In the genomic region with DNA sequence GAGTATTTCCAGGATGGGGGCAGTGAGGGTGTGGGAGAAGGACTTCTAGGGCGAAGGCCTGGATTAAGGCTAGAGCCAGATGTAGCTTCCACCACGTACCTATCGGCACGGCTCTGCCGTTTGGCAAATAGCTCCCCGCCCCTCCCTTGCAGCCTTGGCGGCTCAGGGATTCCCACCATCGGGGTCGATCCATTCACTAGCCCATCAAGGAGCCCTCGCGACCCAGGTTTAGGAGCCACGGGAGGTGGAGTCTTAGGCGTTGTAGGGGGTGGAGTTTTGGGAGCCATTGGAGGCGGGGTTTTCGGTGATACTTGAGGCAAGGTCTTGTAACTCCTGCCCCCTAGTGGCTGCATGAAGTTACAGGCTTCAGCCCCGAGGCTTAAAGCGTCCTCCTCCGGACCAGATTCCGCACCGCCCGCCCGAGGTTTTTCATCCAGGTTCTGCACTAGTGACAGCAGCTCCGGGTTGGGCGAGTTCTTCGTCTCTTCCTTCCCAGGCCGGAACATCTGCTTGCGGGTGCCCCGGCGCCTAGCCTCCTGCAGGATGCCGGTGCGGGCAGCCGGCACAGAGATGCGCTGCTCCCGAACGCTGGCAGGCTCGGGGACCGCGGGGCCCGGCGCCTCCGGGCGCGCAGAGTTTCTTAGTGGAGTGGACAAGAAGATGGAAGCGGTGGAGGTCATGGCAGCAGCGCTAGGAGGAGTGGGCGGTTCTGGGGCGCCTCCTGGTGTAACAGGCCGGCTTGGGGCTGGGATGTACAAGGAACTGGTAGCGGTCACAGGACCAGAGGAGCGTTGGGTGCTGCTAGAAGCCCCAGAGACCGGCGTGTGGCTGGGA, we compare ENCODE assay signal across 8 mouse cellular contexts. TPM values are rescaled to one million over a fixed set of nuclear protein-coding genes. Genes with fewer than 3 reads are reported as not detected.
DNase-seq lines count a peak whose midpoint lies in the region; ATAC-seq and TF ChIP-seq lines count a peak whose summit lies in the region.

No protein-coding gene starts in this region.

- in situ Hi-C loops in Patski (cut with MboI; ENCODE audit: low pct_unique_long_range_greater_than_20kb), result no loop called here

- peak overlapping the region; percentile 89 for H3K4me2 ChIP-seq in hindbrain, embryonic 14.5 days (replicated peaks)

- H3K9me3 ChIP-seq in hindbrain, embryonic 14.5 days (ENCODE audit: control insufficient read depth, low read length), result no peaks in the 10 kb centered on the region

- no peaks in the 10 kb centered on the region for H3K27me3 ChIP-seq in Patski
- H3K27me3 ChIP-seq in hindbrain, embryonic 14.5 days (ENCODE audit: control insufficient read depth, insufficient read depth, low read length), result peaks cover 9% of the 10 kb centered on the region; the same call in 1 of the 2 replicates

- DNase-seq in Patski (ENCODE audit: low read depth, low spot score), result peak; percentile 69
- peak; percentile 97 for DNase-seq in cerebellum, postnatal 14 days
- peak; percentile 90 to 93 for DNase-seq in frontal cortex, postnatal 14 days (ENCODE audit: low spot score in 2 of 2)
- peak; percentile 96 for DNase-seq in hindbrain, embryonic 14.5 days (ENCODE audit: low spot score)
- DNase-seq in layer of hippocampus, postnatal 36 days, result peak; percentile 91 to 92
- DNase-seq in lung, postnatal 36 days, result peak; percentile 98
- DNase-seq in retina, postnatal 1 day, result peak; percentile 98
- DNase-seq in urinary bladder, adult 18-20 months (ENCODE audit: low spot score in 2 of 2), result peak; percentile 87 to 89

- POLR2A ChIA-PET in Patski (lab: Charles Lee), result interaction anchor here (0.7 to 1.3 kb wide), 6 partner anchors 9 to 99 kb away, joined by 3 to 5 read pairs (median 3); no protein-coding TSS in a partner anchor

- 1% methylated on average over 52 of the region's 52 CpGs for WGBS in hindbrain, embryonic 14.5 days

- peak overlapping the region; percentile 87 for H3K27ac ChIP-seq in hindbrain, embryonic 14.5 days

- H3K9ac ChIP-seq in hindbrain, embryonic 14.5 days, result peak overlapping the region; percentile 87

- no peak for TF ChIP-seq CTCF in Patski (IDR thresholded peaks at IDR 0.05)

- ATAC-seq in Patski, result peak; percentile 83
- peak; percentile 91 for ATAC-seq in hindbrain, embryonic 14.5 days (ENCODE audit: low FRiP score)

- CTCF ChIA-PET in Patski (lab: Charles Lee), result interaction anchor here (0.7 to 6.2 kb wide), 12 partner anchors 12 to 96 kb away, joined by 3 to 72 read pairs (median 4); no protein-coding TSS in a partner anchor

- no peaks in the 10 kb centered on the region for H3K36me3 ChIP-seq in hindbrain, embryonic 14.5 days (replicated peaks; ENCODE audit: control insufficient read depth, insufficient read depth)

- H3K4me3 ChIP-seq in hindbrain, embryonic 14.5 days (replicated peaks; ENCODE audit: low read length), result peak overlapping the region; percentile 71

- H3K4me1 ChIP-seq in hindbrain, embryonic 14.5 days (replicated peaks; ENCODE audit: control insufficient read depth, insufficient read depth, low read length), result peaks cover 11% of the 10 kb centered on the region

RNA-seq across cellular contexts. Expression of a gene that starts 4.7 kb away (rescaled TPM):
- polyA plus RNA-seq in Patski (2021), result not detected
- not detected in 2 replicates for polyA plus RNA-seq in hindbrain, embryonic 14.5 days (2014; fragmentation: Nextera tagmentation; extraction: Ambion mirVana)
- total RNA-seq in layer of hippocampus, postnatal 36 days (2021), result not detected

RNA-seq across cellular contexts. Expression of a gene that starts 7.1 kb away (rescaled TPM):
- 0.55 TPM for polyA plus RNA-seq in Patski (2021)
- 0.07 and 0.09 TPM in 2 replicates for polyA plus RNA-seq in hindbrain, embryonic 14.5 days (2014; fragmentation: Nextera tagmentation; extraction: Ambion mirVana)
- under 1 TPM; 0.15 TPM for total RNA-seq in layer of hippocampus, postnatal 36 days (2021)

RNA-seq across cellular contexts. Expression of a gene that starts 13.1 kb away (rescaled TPM):
- 113 TPM for polyA plus RNA-seq in Patski (2021)
- 84.9 and 87.1 TPM in 2 replicates for polyA plus RNA-seq in hindbrain, embryonic 14.5 days (2014; fragmentation: Nextera tagmentation; extraction: Ambion mirVana)
- 100 to 1,000 TPM; 116 to 125 TPM for total RNA-seq in layer of hippocampus, postnatal 36 days (2021)

RNA-seq across cellular contexts. Expression of a gene that starts 20.2 kb away (rescaled TPM):
- 21.6 TPM for polyA plus RNA-seq in Patski (2021)
- polyA plus RNA-seq in hindbrain, embryonic 14.5 days (2014; fragmentation: Nextera tagmentation; extraction: Ambion mirVana), result 13.1 and 13.2 TPM in 2 replicates
- 10 to 100 TPM; 49.1 to 57.8 TPM for total RNA-seq in layer of hippocampus, postnatal 36 days (2021)

RNA-seq across cellular contexts. Expression of a gene that starts 33.7 kb away (rescaled TPM):
- 9.2 TPM for polyA plus RNA-seq in Patski (2021)
- polyA plus RNA-seq in hindbrain, embryonic 14.5 days (2014; fragmentation: Nextera tagmentation; extraction: Ambion mirVana), result 25.1 and 31.8 TPM in 2 replicates
- total RNA-seq in layer of hippocampus, postnatal 36 days (2021), result 10 to 100 TPM; 15.1 to 16.4 TPM

Comparison
In these comparisons a context has a peak if more than half of its experiments do, and no peak if none do; other contexts are left out.
1. Peak in every context shown above with its lines: DNase-seq, ATAC-seq, H3K4me3 ChIP-seq and H3K27ac ChIP-seq.